Mouse (Mus musculus) intestine, embryonic 15.5 days (tissue): Measurements from ENCODE around the gene Fam219a. TPM values are rescaled to one million over a fixed set of nuclear protein-coding genes. Genes with fewer than 3 reads are reported as not detected.

ENCODE experiments used
- ATAC-seq: fragments of 200-750 bp; cut with Nextera tagmentation; 2 replicates; pipeline ENCODE4 v1.8.0; 2017; ENCODE audit warnings: moderate TSS enrichment, moderate library complexity
- H3K27ac ChIP-seq: fragments of 300-500 bp; sonication (generic); 2 replicates; pipeline ENCODE4 v1.5.1; 2015; ENCODE audit warnings: mild to moderate bottlenecking, inconsistent platforms
- H3K27me3 ChIP-seq: fragments of 300-500 bp; sonication (generic); replicated peaks from 2 replicates; pipeline ENCODE4 v1.6.1; 2015; ENCODE audit warnings: inconsistent platforms
- H3K36me3 ChIP-seq: fragments of 300-500 bp; sonication (generic); 2 replicates; pipeline ENCODE4 v1.6.1; 2015; ENCODE audit warnings: inconsistent platforms
- H3K4me1 ChIP-seq: fragments of 300-500 bp; sonication (generic); replicated peaks from 2 replicates; pipeline ENCODE4 v1.6.1; 2015; ENCODE audit warnings: inconsistent platforms
- H3K4me2 ChIP-seq: fragments of 300-500 bp; sonication (generic); replicated peaks from 2 replicates; pipeline ENCODE4 v1.6.1; 2015; ENCODE audit warnings: mild to moderate bottlenecking, inconsistent platforms
- H3K4me3 ChIP-seq: fragments of 300-500 bp; sonication (generic); replicated peaks from 2 replicates; pipeline ENCODE4 v1.5.1; 2015; ENCODE audit warnings: inconsistent platforms
- H3K9ac ChIP-seq: fragments of 300-500 bp; sonication (generic); 2 replicates; pipeline ENCODE4 v1.6.1; 2015; ENCODE audit warnings: inconsistent platforms
- H3K9me3 ChIP-seq: fragments of 300-500 bp; sonication (generic); 2 replicates; pipeline ENCODE4 v1.6.1; 2016; ENCODE audit warnings: inconsistent platforms
- WGBS: fragments of 180-500 bp; shearing (Covaris S2); methylation state at CpG from one replicate; pipeline ENCODE4 v1.1.7; 2015; 5-methylcytosine and 5-hydroxymethylcytosine counted together
- polyA plus RNA-seq: library from polyadenylated mRNA; unstranded; fragments of >200 nt; fragmentation: Nextera tagmentation; extraction: Ambion mirVana; gene quantifications from 2 replicates; pipeline ENCODE4 v1.2.1, GENCODE M21; 2015

The Fam219a gene
- polyA plus RNA-seq, 1 experiment from 2014 or later: 2.3 TPM

DNA sequence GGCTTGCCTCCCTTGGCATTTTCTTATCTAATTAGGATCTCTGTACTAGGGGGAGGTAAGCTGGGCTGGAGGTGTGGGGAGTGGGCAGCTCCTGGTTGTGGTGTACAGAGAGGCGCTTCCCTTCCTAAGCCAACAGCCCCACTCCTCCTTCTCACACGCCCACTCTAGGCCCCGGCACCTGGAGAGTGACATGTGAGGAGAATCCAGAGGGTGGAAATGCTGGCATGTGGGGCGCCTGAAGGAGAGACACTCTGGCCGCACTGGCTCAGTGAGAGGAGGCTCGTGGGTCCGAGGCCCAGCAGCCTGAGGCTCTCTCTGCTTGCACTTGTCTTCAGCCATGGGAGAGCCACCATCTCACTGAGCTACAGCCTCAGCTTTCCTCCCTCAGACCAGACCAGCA, 51.0 kb downstream of the Fam219a start:
- no peak for ATAC-seq
- H3K4me3 ChIP-seq: no peak overlapping the region
- no peaks in the 10 kb centered on the region for H3K9me3 ChIP-seq
- no peak overlapping the region for H3K27ac ChIP-seq
- 72% methylated on average over 7 of the region's 7 CpGs for WGBS
- no peak overlapping the region for H3K4me2 ChIP-seq
- no peak overlapping the region for H3K9ac ChIP-seq
- H3K4me1 ChIP-seq: peaks cover 6% of the 10 kb centered on the region; the same call in 1 of the 2 replicates
- H3K27me3 ChIP-seq: no peaks in the 10 kb centered on the region
- H3K36me3 ChIP-seq: no peaks in the 10 kb centered on the region

DNA sequence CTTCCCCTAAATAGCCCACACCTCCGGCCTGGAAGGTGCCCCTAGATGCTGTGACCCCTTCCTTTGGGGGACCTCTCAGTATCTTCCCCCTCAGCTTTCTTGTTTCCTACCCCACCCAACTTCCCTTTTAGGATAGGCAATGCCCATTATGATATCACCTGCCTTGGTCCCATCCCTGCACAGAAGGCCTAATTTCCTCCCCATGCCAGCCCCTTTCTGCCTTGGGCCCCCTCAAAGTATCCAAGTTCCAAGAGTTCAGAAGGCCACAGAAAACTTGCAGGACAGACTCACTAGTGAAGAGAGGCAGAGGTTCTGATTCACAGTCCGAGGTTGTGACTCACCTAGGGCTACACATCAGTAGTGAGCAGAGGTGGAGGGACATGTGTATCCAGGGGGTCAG, 52.1 kb downstream of the Fam219a start, which contains the start of gene 1110017D15Rik:
Gene 1110017D15Rik, minus strand, starts transcription at position 101 of the 400 bp plus-strand sequence.
- Histone ChIP-seq H3K4me1 (peaks cover 6% of the 10 kb centered on the region; the same call in 1 of the 2 replicates), H3K27me3 (no peaks in the 10 kb centered on the region), H3K4me2 (no peak within 1 kb of the TSS), H3K9ac (no peak within 1 kb of the TSS), H3K9me3 (no peaks in the 10 kb centered on the region), H3K27ac (no peak within 1 kb of the TSS), H3K4me3 (no peak within 1 kb of the TSS), H3K36me3 (no peaks in the 10 kb centered on the region)
- no peak for ATAC-seq
- WGBS: 92% methylated on average over 2 of the region's 2 CpGs

DNA sequence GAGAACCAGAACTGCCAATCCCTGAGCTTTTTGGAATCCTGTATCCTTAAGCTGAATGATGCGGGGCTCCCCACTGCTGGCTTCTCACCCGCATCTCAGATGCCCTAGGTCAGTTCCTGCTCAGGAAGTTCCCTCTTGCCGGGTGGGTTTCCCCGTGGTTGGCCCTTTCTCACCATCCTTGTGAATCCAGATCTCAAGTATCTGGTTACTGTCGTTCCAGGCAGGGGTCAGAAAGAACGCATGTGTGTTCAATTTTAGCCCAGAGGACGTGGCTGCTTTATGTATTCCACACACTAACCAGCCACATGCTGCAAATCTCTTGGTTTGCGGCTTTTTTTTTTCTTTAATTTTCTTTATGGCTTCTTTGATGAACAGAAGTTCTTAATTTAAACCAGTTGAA, 55.6 kb downstream of the Fam219a start:
- no peak overlapping the region for H3K4me2 ChIP-seq
- H3K9me3 ChIP-seq: no peaks in the 10 kb centered on the region
- H3K9ac ChIP-seq: no peak overlapping the region
- no peak overlapping the region for H3K27ac ChIP-seq
- H3K4me3 ChIP-seq: no peak overlapping the region
- ATAC-seq: no peak
- WGBS: 22% methylated on average over 8 of the region's 8 CpGs
- no peaks in the 10 kb centered on the region for H3K36me3 ChIP-seq
- no peaks in the 10 kb centered on the region; the same call in 1 of the 2 replicates for H3K27me3 ChIP-seq
- no peaks in the 10 kb centered on the region for H3K4me1 ChIP-seq

- 40% methylated on average over 4 of the region's 4 CpGs for WGBS
- no peaks in the 10 kb centered on the region for H3K4me1 ChIP-seq
- no peak for ATAC-seq
- no peak overlapping the region for H3K9ac ChIP-seq
- H3K36me3 ChIP-seq: no peaks in the 10 kb centered on the region
- H3K27ac ChIP-seq: no peak overlapping the region
- no peak overlapping the region for H3K4me2 ChIP-seq
- H3K9me3 ChIP-seq: no peaks in the 10 kb centered on the region
- H3K27me3 ChIP-seq: no peaks in the 10 kb centered on the region; the same call in 1 of the 2 replicates
- H3K4me3 ChIP-seq: no peak overlapping the region
These were observed 56.0 kb downstream of the Fam219a start for GRCm38 (mm10) chr4:41513309-41513708.

DNA sequence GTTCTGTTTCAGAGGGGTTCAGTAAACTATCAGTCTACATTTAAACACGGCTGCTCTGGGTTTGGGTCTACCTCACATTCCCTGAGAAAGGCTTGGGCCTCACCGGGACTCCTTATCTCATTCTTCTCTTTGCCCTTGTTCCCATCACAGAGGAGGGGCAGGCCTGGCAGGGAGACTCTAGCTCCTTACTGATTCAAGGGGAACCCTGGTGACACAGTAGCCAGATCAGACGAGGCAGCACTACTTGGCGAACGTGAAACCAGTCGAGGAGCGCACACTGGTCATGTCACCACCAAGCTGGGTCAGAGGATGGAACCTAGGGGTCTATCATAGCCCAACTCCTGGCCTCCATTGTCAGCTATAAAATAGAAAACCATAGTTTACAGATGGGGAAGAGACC, 61.3 kb downstream of the Fam219a start:
- WGBS: 56% methylated on average over 7 of the region's 7 CpGs

DNA sequence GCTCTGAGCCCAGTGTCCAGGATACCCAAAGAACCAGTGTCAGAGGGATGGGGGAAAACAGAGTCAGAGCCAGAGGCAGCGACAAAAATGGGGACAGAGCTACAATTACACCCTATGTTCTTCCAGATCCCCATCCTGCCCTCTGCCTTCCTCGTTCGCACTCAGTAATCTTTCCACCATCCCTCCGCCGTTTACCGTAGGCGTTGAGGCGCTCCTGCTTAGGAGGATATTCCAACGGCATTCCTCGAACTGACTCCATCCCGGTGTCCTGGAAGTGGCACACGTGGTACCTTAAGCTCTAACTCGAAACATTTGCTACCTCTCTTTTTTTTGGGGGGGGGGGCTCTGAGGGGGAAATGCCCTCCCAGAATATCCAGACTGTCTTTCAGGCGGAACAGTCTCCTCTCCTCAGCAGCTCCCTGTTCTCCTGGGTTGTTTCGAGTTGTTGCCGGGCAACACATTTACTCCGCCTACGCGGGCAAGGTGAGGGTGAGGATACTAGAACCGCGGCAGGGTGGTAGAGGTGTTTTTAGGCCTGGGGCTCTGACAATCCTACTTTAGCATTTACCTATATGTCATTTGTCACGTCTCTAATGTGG, 61.9 kb downstream of the Fam219a start:
- H3K36me3 ChIP-seq: no peaks in the 10 kb centered on the region
- peaks cover 14% of the 10 kb centered on the region; the same call in 1 of the 2 replicates for H3K4me1 ChIP-seq
- no peak overlapping the region for H3K27ac ChIP-seq
- peak; percentile 4; the same call in 1 of the 2 replicates for ATAC-seq
- no peaks in the 10 kb centered on the region; the same call in 1 of the 2 replicates for H3K27me3 ChIP-seq
- H3K9ac ChIP-seq: peak overlapping the region; percentile 56
- 4% methylated on average over 22 of the region's 22 CpGs for WGBS
- H3K4me2 ChIP-seq: peak overlapping the region; percentile 95
- H3K4me3 ChIP-seq: peak overlapping the region; percentile 51
- H3K9me3 ChIP-seq: no peaks in the 10 kb centered on the region

More for the DNA sequence above, 61.3 kb downstream of the Fam219a start:
- Histone ChIP-seq H3K9ac (no peak overlapping the region), H3K9me3 (no peaks in the 10 kb centered on the region), H3K4me1 (peaks cover 8% of the 10 kb centered on the region; the same call in 1 of the 2 replicates), H3K4me3 (no peak overlapping the region), H3K36me3 (no peaks in the 10 kb centered on the region), H3K27ac (no peak overlapping the region), H3K4me2 (peak overlapping the region; percentile 95; the same call in 1 of the 2 replicates), H3K27me3 (no peaks in the 10 kb centered on the region; the same call in 1 of the 2 replicates)
- ATAC-seq: no peak

DNA sequence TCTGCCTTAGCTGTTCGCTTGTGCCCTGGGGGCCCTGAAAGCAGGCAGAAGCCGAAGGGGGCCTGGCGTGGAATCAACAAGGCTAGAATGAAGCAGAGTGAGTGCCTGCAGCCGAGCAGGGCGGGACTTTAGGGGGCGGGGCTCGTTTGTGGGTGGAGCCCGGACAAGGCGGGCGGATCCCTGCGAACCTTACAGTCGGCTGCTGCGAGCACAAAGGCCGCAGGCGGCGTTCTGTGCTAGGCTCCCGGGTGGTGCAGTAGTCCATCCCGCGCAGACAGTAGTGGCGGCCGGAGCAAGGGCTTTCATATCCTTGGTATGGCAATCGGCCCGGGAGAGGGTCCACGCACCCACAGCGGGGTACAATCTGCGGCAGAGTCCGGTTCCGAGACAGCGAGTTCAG, 62.4 kb downstream of the Fam219a start:
- Histone ChIP-seq H3K9ac (peak overlapping the region; percentile 56), H3K4me3 (peak overlapping the region; percentile 51), H3K4me2 (peak overlapping the region; percentile 95), H3K27ac (no peak overlapping the region), H3K27me3 (no peaks in the 10 kb centered on the region; the same call in 1 of the 2 replicates), H3K4me1 (peaks cover 15% of the 10 kb centered on the region; the same call in 1 of the 2 replicates), H3K36me3 (no peaks in the 10 kb centered on the region), H3K9me3 (no peaks in the 10 kb centered on the region)
- WGBS: under 1% methylated on average over 29 of the region's 29 CpGs
- ATAC-seq: peak; percentile 71

DNA sequence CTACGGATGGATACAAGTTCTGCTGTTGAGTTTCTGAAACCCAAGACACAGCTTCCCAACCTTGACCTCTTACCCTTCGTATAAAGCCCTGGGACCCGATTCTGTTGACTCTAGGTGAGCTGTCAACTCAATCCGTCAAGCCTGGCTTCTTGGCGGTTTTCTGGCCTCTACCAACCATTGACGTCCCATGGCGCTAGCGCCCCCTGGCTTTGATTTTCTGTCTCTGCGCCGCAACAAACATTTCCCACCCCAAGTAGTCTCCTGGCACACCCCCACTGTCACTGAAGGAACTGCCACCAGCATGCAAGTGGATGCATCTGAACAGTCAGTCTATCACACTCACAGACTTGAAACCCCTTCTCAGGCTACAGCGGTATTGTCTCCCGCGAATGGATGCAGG, 63.2 kb downstream of the Fam219a start:
- Histone ChIP-seq H3K27ac (no peak overlapping the region), H3K36me3 (no peaks in the 10 kb centered on the region), H3K4me3 (peak overlapping the region; percentile 51), H3K27me3 (no peaks in the 10 kb centered on the region; the same call in 1 of the 2 replicates), H3K9me3 (no peaks in the 10 kb centered on the region), H3K4me1 (peaks cover 15% of the 10 kb centered on the region), H3K9ac (peak overlapping the region; percentile 56; the same call in 1 of the 2 replicates), H3K4me2 (peak overlapping the region; percentile 95)
- ATAC-seq: no peak
- 15% methylated on average over 13 of the region's 13 CpGs for WGBS

DNA sequence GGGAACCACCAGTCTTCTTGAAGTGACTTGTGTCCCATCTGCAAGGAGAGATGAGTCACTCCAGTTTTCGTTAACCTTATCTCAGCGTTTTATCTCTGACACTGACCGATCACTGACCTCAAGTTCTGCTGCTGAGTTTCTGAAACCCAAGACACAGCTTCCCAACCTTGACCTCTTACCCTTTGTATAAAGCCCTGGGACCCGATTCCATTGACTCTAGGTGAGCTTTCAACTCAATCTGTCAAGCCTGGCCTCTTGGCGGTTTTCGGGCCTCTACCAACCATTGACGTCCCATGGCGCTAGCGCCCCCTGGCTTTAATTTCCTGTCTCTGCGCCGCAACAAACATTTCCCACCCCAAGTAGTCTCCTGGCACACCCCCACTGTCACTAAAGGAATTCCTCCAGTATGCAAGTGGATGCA, 64.2 kb downstream of the Fam219a start:
- H3K27ac ChIP-seq: no peak overlapping the region
- H3K4me2 ChIP-seq: no peak overlapping the region
- peaks cover 4% of the 10 kb centered on the region for H3K27me3 ChIP-seq
- ATAC-seq: no peak
- no peaks in the 10 kb centered on the region for H3K9me3 ChIP-seq
- no peak overlapping the region for H3K9ac ChIP-seq
- H3K4me1 ChIP-seq: peaks cover 15% of the 10 kb centered on the region
- no peaks in the 10 kb centered on the region for H3K36me3 ChIP-seq
- WGBS: 56% methylated on average over 11 of the region's 11 CpGs
- no peak overlapping the region for H3K4me3 ChIP-seq

GRCm38 (mm10) chr4:41504325-41504724, 65.0 kb downstream of the Fam219a start:
- Histone ChIP-seq H3K9ac (no peak overlapping the region), H3K4me3 (no peak overlapping the region), H3K9me3 (no peaks in the 10 kb centered on the region), H3K4me2 (no peak overlapping the region), H3K36me3 (no peaks in the 10 kb centered on the region), H3K4me1 (peaks cover 15% of the 10 kb centered on the region), H3K27me3 (peaks cover 12% of the 10 kb centered on the region), H3K27ac (no peak overlapping the region)
- no peak for ATAC-seq
- 72% methylated on average over 5 of the region's 5 CpGs for WGBS

GRCm38 (mm10) chr4:41502986-41503412, 66.3 kb downstream of the Fam219a start, which contains the start of gene AI464131:
Gene AI464131 (minus strand): TSS chr4:41503076.
- peak; percentile 95 for ATAC-seq
- H3K9ac ChIP-seq: peak within 1 kb of the TSS; percentile 50
- no peaks in the 10 kb centered on the region for H3K9me3 ChIP-seq
- peaks cover 25% of the 10 kb centered on the region for H3K4me1 ChIP-seq
- H3K4me3 ChIP-seq: peak within 1 kb of the TSS; percentile 48
- no peak within 1 kb of the TSS for H3K27ac ChIP-seq
- peak within 1 kb of the TSS; percentile 82 for H3K4me2 ChIP-seq
- peaks cover 25% of the 10 kb centered on the region for H3K27me3 ChIP-seq
- WGBS: under 1% methylated on average over 18 of the region's 18 CpGs
- H3K36me3 ChIP-seq: no peaks in the 10 kb centered on the region

DNA sequence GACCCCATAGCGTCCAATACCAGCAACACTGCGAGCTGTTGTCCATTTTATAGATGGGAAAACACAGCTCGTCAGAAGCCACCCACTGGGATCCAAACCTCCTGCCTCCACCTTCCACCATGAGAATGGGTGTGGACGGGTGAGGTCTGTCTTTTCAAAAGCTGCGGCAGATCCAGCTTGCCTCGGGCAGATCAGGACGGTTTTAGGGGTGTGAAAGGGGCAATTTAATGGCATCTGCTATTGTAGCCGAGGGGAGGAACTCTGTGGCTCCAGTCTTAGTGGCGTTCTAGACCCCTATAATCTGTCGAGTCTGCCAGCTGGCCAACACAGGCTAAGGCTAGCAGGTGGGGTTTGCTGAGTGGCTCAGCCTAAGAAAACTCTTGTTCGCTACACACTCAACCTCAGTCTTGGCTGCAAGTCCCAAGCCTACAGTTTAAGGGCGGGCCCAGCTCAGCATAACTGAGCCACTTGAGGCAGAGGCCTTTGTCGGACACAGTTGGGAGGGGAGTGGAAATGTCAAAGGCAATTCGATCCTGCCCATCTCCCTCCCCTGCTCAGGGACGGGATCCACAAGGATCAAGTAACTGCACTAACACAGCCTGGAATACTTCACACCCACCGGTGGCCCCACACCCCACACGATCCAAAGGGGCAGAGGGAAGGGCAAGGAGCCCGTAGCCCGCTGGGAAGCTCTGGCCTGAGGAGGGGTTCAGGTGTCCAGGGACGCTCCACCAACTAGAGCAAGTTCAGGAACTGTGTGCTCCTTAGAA, 67.0 kb downstream of the Fam219a start:
- peak; percentile 48 for ATAC-seq
- peak overlapping the region; percentile 50 for H3K9ac ChIP-seq
- WGBS: 14% methylated on average over 20 of the region's 20 CpGs

More for the DNA sequence above, 67.0 kb downstream of the Fam219a start:
- H3K9me3 ChIP-seq: no peaks in the 10 kb centered on the region
- H3K4me2 ChIP-seq: peak overlapping the region; percentile 82
- peaks cover 28% of the 10 kb centered on the region for H3K4me1 ChIP-seq
- H3K4me3 ChIP-seq: peak overlapping the region; percentile 48
- no peaks in the 10 kb centered on the region for H3K36me3 ChIP-seq
- H3K27ac ChIP-seq: no peak overlapping the region
- H3K27me3 ChIP-seq: peaks cover 32% of the 10 kb centered on the region
